Mouse (Mus musculus): Measurements from ENCODE around the gene Pde4a.

- TF ChIP-seq POLR2A (IDR thresholded peaks at IDR 0.05; ENCODE audit: borderline replicate concordance, extremely low read depth, low read depth, low read length) = no peak
- TF ChIP-seq CTCF (IDR thresholded peaks at IDR 0.05; ENCODE audit: insufficient read depth, low read length) = no peak
Measured at GRCm38 (mm10) chr9:21227342-21227741, 61.8 kb downstream of the Pde4a start.

Data from lung, adult 2 months (tissue).